Mouse (Mus musculus): ENCODE measurements around the gene Pnmal2. TPM values are rescaled to one million over a fixed set of nuclear protein-coding genes. Genes with fewer than 3 reads are reported as not detected.

Pnmal2 gene
- polyA plus RNA-seq, 1 experiment, result not detected

GRCm38 (mm10) chr7:16922360-16922973, 22.0 kb upstream of the Pnmal2 start:
- peak overlapping the region; percentile 96 for H3K4me3 ChIP-seq (replicated peaks)
- H3K9me3 ChIP-seq, result no peaks in the 10 kb centered on the region
- peaks cover 57% of the 10 kb centered on the region for H3K4me1 ChIP-seq
- peaks cover 50% of the 10 kb centered on the region for H3K36me3 ChIP-seq (replicated peaks; ENCODE audit: low read length)
- TF ChIP-seq FLI1 (IDR thresholded peaks at IDR 0.05; ENCODE audit: low read length) (no peak), GATA1 (IDR thresholded peaks at IDR 0.05; ENCODE audit: borderline replicate concordance, low read length) (no peak)
- H3K27me3 ChIP-seq (replicated peaks), result no peaks in the 10 kb centered on the region

GRCm38 (mm10) chr7:16923283-16924036, 21.0 kb upstream of the Pnmal2 start:
- peaks cover 57% of the 10 kb centered on the region for H3K4me1 ChIP-seq
- H3K36me3 ChIP-seq (replicated peaks; ENCODE audit: low read length), result peaks cover 40% of the 10 kb centered on the region
- peak overlapping the region; percentile 96 for H3K4me3 ChIP-seq (replicated peaks)
- H3K27me3 ChIP-seq (replicated peaks), result no peaks in the 10 kb centered on the region
- TF ChIP-seq GATA1 (IDR thresholded peaks at IDR 0.05; ENCODE audit: borderline replicate concordance, low read length) (no peak), FLI1 (IDR thresholded peaks at IDR 0.05; ENCODE audit: low read length) (no peak)
- no peaks in the 10 kb centered on the region for H3K9me3 ChIP-seq

GRCm38 (mm10) chr7:16924037-16924834, 20.2 kb upstream of the Pnmal2 start, which contains the start of gene Calm3:
Calm3 (minus strand) TSS chr7:16924114.
- peaks cover 51% of the 10 kb centered on the region for H3K4me1 ChIP-seq
- no peaks in the 10 kb centered on the region for H3K27me3 ChIP-seq (replicated peaks)
- no peaks in the 10 kb centered on the region for H3K9me3 ChIP-seq
- H3K4me3 ChIP-seq (replicated peaks), result peak within 1 kb of the TSS; percentile 96
- TF ChIP-seq FLI1 (IDR thresholded peaks at IDR 0.05; ENCODE audit: low read length) (peak; percentile 77; the same call in 1 of the 2 replicates), GATA1 (IDR thresholded peaks at IDR 0.05; ENCODE audit: borderline replicate concordance, low read length) (no peak)
- H3K36me3 ChIP-seq (replicated peaks; ENCODE audit: low read length), result peaks cover 32% of the 10 kb centered on the region

GRCm38 (mm10) chr7:16928341-16928740, 16.1 kb upstream of the Pnmal2 start:
- Histone ChIP-seq H3K36me3 (replicated peaks; ENCODE audit: low read length) (no peaks in the 10 kb centered on the region), H3K9me3 (no peaks in the 10 kb centered on the region), H3K27me3 (replicated peaks) (no peaks in the 10 kb centered on the region), H3K4me3 (replicated peaks) (no peak overlapping the region), H3K4me1 (peaks cover 23% of the 10 kb centered on the region)
- TF ChIP-seq FLI1 (IDR thresholded peaks at IDR 0.05; ENCODE audit: low read length) (no peak), GATA1 (IDR thresholded peaks at IDR 0.05; ENCODE audit: borderline replicate concordance, low read length) (no peak)

GRCm38 (mm10) chr7:16930850-16931249, 13.6 kb upstream of the Pnmal2 start:
- H3K4me1 ChIP-seq, result peaks cover 18% of the 10 kb centered on the region
- H3K9me3 ChIP-seq, result no peaks in the 10 kb centered on the region
- TF ChIP-seq FLI1 (IDR thresholded peaks at IDR 0.05; ENCODE audit: low read length) (no peak), GATA1 (IDR thresholded peaks at IDR 0.05; ENCODE audit: borderline replicate concordance, low read length) (no peak)
- H3K27me3 ChIP-seq (replicated peaks), result peaks cover 6% of the 10 kb centered on the region
- no peaks in the 10 kb centered on the region for H3K36me3 ChIP-seq (replicated peaks; ENCODE audit: low read length)
- no peak overlapping the region for H3K4me3 ChIP-seq (replicated peaks)

- Histone ChIP-seq H3K4me1 (peaks cover 18% of the 10 kb centered on the region), H3K4me3 (replicated peaks) (no peak overlapping the region), H3K9me3 (peaks cover under 1% of the 10 kb centered on the region; the same call in 1 of the 2 replicates), H3K27me3 (replicated peaks) (peaks cover 10% of the 10 kb centered on the region), H3K36me3 (replicated peaks; ENCODE audit: low read length) (no peaks in the 10 kb centered on the region)
- TF ChIP-seq GATA1 (IDR thresholded peaks at IDR 0.05; ENCODE audit: borderline replicate concordance, low read length), result no peak
- no peak for TF ChIP-seq FLI1 (IDR thresholded peaks at IDR 0.05; ENCODE audit: low read length)
These were observed 12.4 kb upstream of the Pnmal2 start for GRCm38 (mm10) chr7:16931968-16932627.

- H3K36me3 ChIP-seq (replicated peaks; ENCODE audit: low read length), result no peaks in the 10 kb centered on the region
- TF ChIP-seq FLI1 (IDR thresholded peaks at IDR 0.05; ENCODE audit: low read length) (no peak), GATA1 (IDR thresholded peaks at IDR 0.05; ENCODE audit: borderline replicate concordance, low read length) (no peak)
- peaks cover 15% of the 10 kb centered on the region for H3K4me1 ChIP-seq
- no peak overlapping the region for H3K4me3 ChIP-seq (replicated peaks)
- H3K9me3 ChIP-seq, result peaks cover 3% of the 10 kb centered on the region; the same call in 1 of the 2 replicates
- H3K27me3 ChIP-seq (replicated peaks), result peaks cover 13% of the 10 kb centered on the region
These were observed 11.5 kb upstream of the Pnmal2 start for GRCm38 (mm10) chr7:16932704-16933577.

GRCm38 (mm10) chr7:16937312-16937711, 7.2 kb upstream of the Pnmal2 start:
- peaks cover 38% of the 10 kb centered on the region for H3K27me3 ChIP-seq (replicated peaks)
- H3K36me3 ChIP-seq (replicated peaks; ENCODE audit: low read length), result no peaks in the 10 kb centered on the region
- no peak overlapping the region for H3K4me3 ChIP-seq (replicated peaks)
- H3K4me1 ChIP-seq, result peaks cover 9% of the 10 kb centered on the region
- TF ChIP-seq FLI1 (IDR thresholded peaks at IDR 0.05; ENCODE audit: low read length), result no peak
- TF ChIP-seq GATA1 (IDR thresholded peaks at IDR 0.05; ENCODE audit: borderline replicate concordance, low read length), result no peak
- H3K9me3 ChIP-seq, result peaks cover 3% of the 10 kb centered on the region; the same call in 1 of the 2 replicates

All from megakaryocyte, embryonic 14.5 days (primary cell).